Mouse (Mus musculus) 416B (cell line): Measurements from ENCODE around the gene Atp1a4.

Experiments used
- DNase-seq: peaks from one replicate; pipeline ENCODE4 v3.0.0; 2011; ENCODE audit warnings: low read depth

Atp1a4 gene

DNA sequence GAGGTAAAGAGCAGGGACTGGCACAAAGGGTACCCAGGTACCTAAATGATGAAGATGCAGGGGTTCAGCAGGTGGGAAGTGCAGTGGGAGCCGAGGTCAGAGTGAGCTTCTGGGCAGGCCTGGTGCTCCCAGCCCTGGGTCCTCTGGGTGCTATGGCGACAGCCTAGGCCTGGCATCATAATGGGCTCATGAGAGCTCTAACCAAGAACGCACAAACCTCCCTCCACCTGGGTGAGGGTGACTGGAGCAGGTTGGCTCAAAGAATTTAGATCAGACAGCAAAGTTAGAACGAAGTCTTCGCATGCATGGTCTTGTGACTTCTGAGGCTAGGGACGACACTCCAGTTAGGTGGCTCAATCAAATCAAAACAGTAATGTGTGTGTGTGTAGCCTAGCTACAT, at the start of gene Atp1a4:
Gene Atp1a4 (minus strand): TSS at position 101 of the 400 bp plus-strand sequence.
- DNase-seq: no peak

DNA sequence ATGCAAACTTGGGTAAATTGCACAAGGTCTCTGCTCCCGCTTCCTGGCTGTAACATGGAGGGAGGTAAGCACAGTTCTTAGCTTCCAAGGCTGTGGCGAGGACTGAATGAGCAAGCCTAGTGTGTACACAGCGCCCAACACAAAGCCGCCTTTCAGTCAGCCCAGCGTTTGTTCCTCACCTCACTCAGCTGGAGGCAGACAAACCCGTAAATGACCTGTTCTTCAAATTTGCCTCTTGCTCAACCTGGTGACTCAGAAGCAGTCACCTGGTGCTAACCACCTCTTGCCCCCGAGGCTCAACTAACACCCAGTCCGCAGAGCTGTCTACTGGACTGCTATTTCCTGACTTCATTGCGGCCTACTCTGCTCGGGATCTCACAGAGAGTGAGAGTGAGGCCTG, 49.7 kb upstream of the Atp1a4 start:
- peak; percentile 82 for DNase-seq

- DNase-seq: no peak
Observed at GRCm38 (mm10) chr1:172306885-172307284, 48.7 kb upstream of the Atp1a4 start.

DNA sequence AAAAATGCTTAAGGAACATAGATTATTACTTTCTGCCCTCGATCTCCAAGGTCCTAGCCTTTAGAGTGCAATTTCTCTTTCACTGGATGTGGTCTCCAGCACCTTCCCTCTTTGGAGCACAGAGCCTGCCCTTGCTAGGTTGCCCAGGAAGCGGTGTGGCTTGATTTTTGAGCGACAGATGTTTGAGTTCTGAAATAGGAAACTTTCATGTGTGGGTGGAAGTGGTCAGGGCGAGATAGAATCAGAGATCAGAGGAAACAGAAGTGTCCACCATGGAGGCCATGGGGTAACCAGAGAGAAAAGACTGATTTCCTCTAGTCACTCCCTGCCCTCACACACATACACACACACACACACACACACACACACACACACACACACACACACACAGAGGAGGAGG, 48.0 kb upstream of the Atp1a4 start:
- peak; percentile 99 for DNase-seq

DNA sequence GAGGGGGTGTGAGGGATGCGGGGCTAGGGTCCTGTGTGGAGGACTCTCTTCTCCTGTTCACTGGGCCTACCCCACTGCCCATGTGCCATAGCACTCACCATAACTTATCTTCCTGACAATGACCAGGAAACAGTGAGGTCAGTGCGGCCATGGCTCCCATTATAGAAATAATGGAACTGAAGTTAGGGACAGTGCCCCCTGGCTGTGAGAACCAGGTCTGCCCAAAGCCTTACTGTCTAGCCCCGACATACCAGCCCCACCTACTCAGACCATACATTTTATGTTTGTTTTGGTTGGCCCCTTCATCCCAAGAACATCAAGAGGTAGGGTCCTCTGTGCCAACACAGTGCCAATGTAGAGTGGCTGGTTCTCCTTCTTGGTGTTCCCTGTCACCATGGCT, 47.4 kb upstream of the Atp1a4 start:
- DNase-seq: peak; percentile 80

- DNase-seq: peak; percentile 46
Observed at GRCm38 (mm10) chr1:172305153-172305552, 46.9 kb upstream of the Atp1a4 start.

GRCm38 (mm10) chr1:172304443-172304842, 46.2 kb upstream of the Atp1a4 start:
- peak; percentile 86 for DNase-seq

DNA sequence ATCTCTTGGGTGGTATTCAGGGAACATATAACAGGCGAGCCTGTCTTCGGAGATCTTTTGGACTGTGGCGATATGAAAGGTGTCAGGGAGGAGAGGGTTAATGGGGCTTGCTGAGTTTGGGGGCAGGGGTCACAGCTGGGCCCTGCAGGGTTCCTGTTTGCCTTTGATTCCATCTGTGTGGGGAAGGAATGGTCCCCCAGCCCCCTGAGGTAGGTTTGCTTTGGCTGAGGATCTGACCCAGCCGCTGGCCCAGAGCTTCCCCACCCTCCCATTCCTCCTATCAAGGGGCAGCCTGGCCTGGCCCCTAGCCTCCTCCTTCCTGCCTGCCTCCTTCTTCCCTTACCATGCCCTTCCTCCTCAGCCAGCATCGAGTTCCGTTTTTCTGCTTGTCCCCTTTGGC, 44.6 kb upstream of the Atp1a4 start:
- DNase-seq: no peak

DNA sequence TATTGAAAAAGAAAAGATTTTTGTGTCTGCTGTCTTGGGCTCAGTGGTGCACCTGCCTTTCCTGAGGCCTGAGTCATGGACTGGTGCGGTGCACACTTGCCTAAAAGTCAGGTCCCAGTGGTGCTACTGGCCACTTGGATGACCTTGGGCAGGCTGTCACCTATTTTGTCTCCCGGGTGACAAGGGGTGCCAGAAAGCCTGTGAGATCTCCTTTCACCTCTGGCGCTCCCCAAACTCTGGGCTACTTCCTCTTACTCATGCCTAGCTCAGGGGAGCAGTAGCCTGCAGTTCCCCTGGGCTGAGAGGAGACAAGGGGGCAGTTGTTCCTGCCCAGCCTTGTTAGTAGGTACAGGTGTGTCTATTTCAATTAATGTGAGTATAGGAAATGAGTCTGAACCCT, 44.1 kb upstream of the Atp1a4 start:
- DNase-seq: peak; percentile 27

GRCm38 (mm10) chr1:172301180-172301579, 43.0 kb upstream of the Atp1a4 start:
- DNase-seq: no peak

DNA sequence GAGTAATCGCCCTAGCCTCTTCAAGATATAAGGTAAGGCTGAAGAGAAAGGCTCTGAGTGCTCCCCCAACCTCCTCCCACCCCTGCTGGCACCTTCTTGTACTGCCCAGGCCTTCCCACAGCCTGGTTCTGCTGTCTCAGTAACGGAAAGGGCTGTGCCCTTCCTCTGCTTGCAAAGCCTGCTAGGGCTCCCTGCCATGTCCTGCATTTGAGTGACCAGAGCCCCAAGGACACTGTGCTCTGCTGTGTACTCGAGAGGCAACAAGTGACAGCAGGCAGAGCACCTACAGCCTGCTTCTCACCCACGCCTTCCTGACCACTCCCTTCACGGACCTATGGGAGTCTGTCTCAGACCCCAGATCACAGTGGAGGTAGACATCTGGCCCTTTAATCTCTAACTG, 42.0 kb upstream of the Atp1a4 start:
- DNase-seq: no peak

GRCm38 (mm10) chr1:172299528-172299927, 41.3 kb upstream of the Atp1a4 start:
- DNase-seq: no peak

GRCm38 (mm10) chr1:172297611-172298537, 39.7 kb upstream of the Atp1a4 start, which contains the start of gene Atp1a2:
Gene Atp1a2, minus strand, starts transcription at chr1:172298064.
- no peak for DNase-seq

- no peak for DNase-seq
Observed at GRCm38 (mm10) chr1:172296816-172297510, 38.7 kb upstream of the Atp1a4 start.

DNA sequence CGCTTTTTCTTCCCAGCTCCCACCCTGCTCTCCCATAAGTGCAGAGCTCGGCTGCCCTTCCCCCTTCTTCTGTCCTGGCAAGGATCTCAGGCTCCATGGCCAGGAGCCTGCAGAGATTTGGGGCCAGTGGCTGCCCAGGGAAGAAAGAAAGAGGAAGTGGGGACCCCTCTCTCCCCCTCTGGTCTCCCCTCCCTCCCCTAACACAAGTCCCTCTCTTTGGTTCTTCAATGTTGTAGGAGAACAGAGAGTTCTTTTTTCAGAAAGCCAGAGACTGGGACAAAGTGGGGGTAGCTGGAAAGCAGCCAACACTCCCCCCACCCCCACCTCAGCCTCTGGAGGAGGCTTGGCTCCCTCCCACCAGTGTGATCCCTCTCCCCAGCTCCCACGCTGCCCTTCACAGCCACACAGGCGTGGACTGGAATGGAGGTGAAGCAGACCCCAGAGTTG, 37.6 kb upstream of the Atp1a4 start:
- DNase-seq: no peak

DNA sequence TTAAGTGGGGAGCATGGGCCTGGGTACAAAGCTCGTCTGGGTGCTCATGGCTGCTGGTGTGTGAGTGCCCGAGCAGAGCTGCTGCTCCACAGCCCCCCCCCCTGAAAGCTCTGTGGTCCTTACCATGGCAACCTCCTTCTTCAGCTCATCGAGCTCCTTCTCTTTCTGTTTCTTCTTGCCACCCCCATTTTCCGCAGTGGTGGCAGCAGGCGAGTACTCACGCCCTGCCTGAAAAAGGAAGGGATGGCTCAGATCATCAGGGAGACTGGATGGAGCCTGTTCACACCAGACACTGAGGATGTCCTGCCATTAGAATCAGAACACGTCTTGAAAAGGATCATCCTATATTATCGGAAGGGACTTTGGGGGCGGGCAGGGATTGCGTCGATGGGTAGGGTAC, 35.2 kb upstream of the Atp1a4 start:
- DNase-seq: no peak

- DNase-seq: no peak
Observed at GRCm38 (mm10) chr1:172292880-172293279, 34.7 kb upstream of the Atp1a4 start.

DNA sequence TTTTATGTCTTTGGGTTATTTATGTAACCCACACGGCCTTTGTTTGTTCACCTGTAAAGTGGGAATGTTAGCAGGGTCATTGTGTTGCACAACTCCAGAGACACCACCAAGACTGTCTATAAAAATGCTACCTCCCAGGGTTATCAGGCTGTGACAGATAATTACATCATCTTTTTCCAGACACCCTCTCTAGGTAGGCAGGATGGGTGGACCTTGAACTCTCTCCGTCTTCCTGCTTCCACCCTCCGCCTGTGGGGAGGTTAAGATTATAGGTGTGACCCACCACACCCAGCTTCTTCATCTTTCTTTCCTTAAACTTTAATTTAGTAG, 31.4 kb upstream of the Atp1a4 start:
- no peak for DNase-seq

- DNase-seq: no peak
Observed at GRCm38 (mm10) chr1:172288900-172289616, 30.8 kb upstream of the Atp1a4 start.

DNA sequence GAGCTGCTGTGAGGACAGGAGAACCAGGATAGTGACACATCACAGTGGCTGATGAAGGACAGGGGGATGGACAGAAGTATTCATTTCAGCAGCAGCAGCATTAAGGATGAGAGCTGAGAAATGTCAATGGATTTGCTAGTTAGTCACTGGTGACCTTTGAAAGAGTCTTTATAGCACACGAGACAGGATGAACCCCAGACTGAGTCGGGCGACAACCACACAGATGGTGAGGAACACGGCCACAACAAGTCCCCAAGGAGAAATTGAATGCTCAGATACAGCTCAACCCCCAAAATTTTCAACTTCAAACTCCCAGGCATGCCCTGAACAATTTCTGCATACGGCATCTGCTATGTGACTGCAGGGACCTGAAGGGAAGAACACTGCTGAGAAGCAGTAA, 28.5 kb upstream of the Atp1a4 start:
- DNase-seq: no peak

DNA sequence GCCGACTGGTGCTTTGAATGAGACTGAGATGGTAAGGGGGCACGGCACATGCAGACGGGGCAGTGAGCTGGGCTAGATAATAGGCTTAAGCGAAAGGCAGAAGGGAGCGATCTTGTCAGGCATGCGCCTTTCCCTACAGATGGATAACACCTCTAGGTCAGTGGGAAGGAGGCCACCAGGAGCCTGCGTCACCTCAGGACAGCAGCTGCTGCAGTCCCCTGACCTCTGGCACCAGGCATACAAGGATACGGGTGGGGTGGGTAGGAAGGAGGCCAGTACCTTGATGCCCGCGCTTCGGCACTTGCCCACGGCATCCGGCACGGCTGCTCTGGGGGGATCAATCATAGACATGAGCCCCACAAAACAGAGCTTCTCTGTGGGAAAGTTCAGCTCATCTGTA, 26.0 kb upstream of the Atp1a4 start:
- no peak for DNase-seq

- DNase-seq: no peak
Observed at GRCm38 (mm10) chr1:172283073-172283472, 24.9 kb upstream of the Atp1a4 start.
